Mouse (Mus musculus) limb, embryonic 12.5 days (tissue): ENCODE data around the gene Synj2. TPM values are rescaled to one million over a fixed set of nuclear protein-coding genes. Genes with fewer than 3 reads are reported as not detected.

Experiments
- ATAC-seq: fragments of 200-750 bp; cut with Nextera tagmentation; 2 replicates; pipeline ENCODE4 v1.8.0; 2017; ENCODE audit warnings: low read depth, moderate TSS enrichment; ENCODE audit not compliant: insufficient number of reproducible peaks, insufficient read depth, low FRiP score, low TSS enrichment
- H3K27ac ChIP-seq: fragments of 300-500 bp; sonication (generic); 2 replicates; pipeline ENCODE4 v1.5.1; 2016; ENCODE audit warnings: mild to moderate bottlenecking, moderate library complexity
- H3K27me3 ChIP-seq: fragments of 300-500 bp; sonication (generic); 2 replicates; pipeline ENCODE4 v1.6.1; 2016; ENCODE audit warnings: mild to moderate bottlenecking, moderate library complexity
- H3K36me3 ChIP-seq: fragments of 300-500 bp; sonication (generic); 2 replicates; pipeline ENCODE4 v1.6.1; 2016; ENCODE audit warnings: mild to moderate bottlenecking, moderate library complexity
- H3K4me1 ChIP-seq: fragments of 300-500 bp; sonication (generic); replicated peaks from 2 replicates; pipeline ENCODE4 v1.6.1; 2016
- H3K4me2 ChIP-seq: fragments of 300-500 bp; sonication (generic); 2 replicates; pipeline ENCODE4 v1.6.1; 2016; ENCODE audit warnings: mild to moderate bottlenecking, moderate library complexity
- H3K4me3 ChIP-seq: fragments of 300-500 bp; sonication (generic); replicated peaks from 2 replicates; pipeline ENCODE4 v1.5.1; 2016; ENCODE audit warnings: mild to moderate bottlenecking
- H3K9ac ChIP-seq: fragments of 300-500 bp; sonication (generic); replicated peaks from 2 replicates; pipeline ENCODE4 v1.6.1; 2016; ENCODE audit warnings: mild to moderate bottlenecking, moderate library complexity
- H3K9me3 ChIP-seq: fragments of 300-500 bp; sonication (generic); 2 replicates; pipeline ENCODE4 v1.6.1; 2016; ENCODE audit warnings: mild to moderate bottlenecking, moderate library complexity
- WGBS: fragments of 180-500 bp; shearing (Covaris S2); methylation state at CpG from one replicate; pipeline ENCODE4 v1.1.7; 2016; 5-methylcytosine and 5-hydroxymethylcytosine counted together
- polyA plus RNA-seq: library from polyadenylated mRNA; unstranded; fragments of >200 nt; fragmentation: Nextera tagmentation; extraction: Ambion mirVana; gene quantifications from 2 replicates; pipeline ENCODE4 v1.2.1, GENCODE M21; 2016

Synj2 gene
- polyA plus RNA-seq, 1 experiment from 2014 or later, result 1.2 TPM

- no peak overlapping the region for H3K27ac ChIP-seq
- H3K4me2 ChIP-seq, result no peak overlapping the region
- H3K36me3 ChIP-seq, result peaks cover 10% of the 10 kb centered on the region
- no peaks in the 10 kb centered on the region for H3K9me3 ChIP-seq
- H3K27me3 ChIP-seq, result peaks cover 47% of the 10 kb centered on the region
- 81% methylated on average over 14 of the region's 14 CpGs for WGBS
- no peak overlapping the region for H3K4me3 ChIP-seq
- peaks cover 10% of the 10 kb centered on the region for H3K4me1 ChIP-seq
- no peak for ATAC-seq
- no peak overlapping the region for H3K9ac ChIP-seq
These were observed 4.8 kb upstream of the Synj2 start for GRCm38 (mm10) chr17:5936276-5936675.

GRCm38 (mm10) chr17:5937441-5937840 lies 3.6 kb upstream of the Synj2 start:
- ATAC-seq, result no peak
- Histone ChIP-seq H3K4me2 (no peak overlapping the region), H3K4me3 (no peak overlapping the region), H3K9ac (no peak overlapping the region), H3K9me3 (no peaks in the 10 kb centered on the region), H3K27ac (no peak overlapping the region), H3K36me3 (peaks cover under 1% of the 10 kb centered on the region; the same call in 1 of the 2 replicates), H3K4me1 (peaks cover 18% of the 10 kb centered on the region), H3K27me3 (peaks cover 59% of the 10 kb centered on the region)
- 78% methylated on average over 2 of the region's 2 CpGs for WGBS

GRCm38 (mm10) chr17:5939871-5940270 lies 1.2 kb upstream of the Synj2 start:
- Histone ChIP-seq H3K36me3 (no peaks in the 10 kb centered on the region), H3K4me3 (no peak overlapping the region), H3K9ac (no peak overlapping the region), H3K4me1 (peaks cover 12% of the 10 kb centered on the region), H3K27ac (no peak overlapping the region), H3K4me2 (0 out of 2 replicates have a peak overlapping the region, but pooled peaks have one; percentile 78), H3K27me3 (peaks cover 64% of the 10 kb centered on the region), H3K9me3 (no peaks in the 10 kb centered on the region)
- no peak for ATAC-seq
- 54% methylated on average over 12 of the region's 12 CpGs for WGBS

GRCm38 (mm10) chr17:5940792-5941191 lies 288 bp upstream of the Synj2 start:
- no peaks in the 10 kb centered on the region for H3K36me3 ChIP-seq
- peaks cover 8% of the 10 kb centered on the region for H3K4me1 ChIP-seq
- ATAC-seq, result peak; percentile 81
- H3K9me3 ChIP-seq, result no peaks in the 10 kb centered on the region
- H3K9ac ChIP-seq, result peak overlapping the region; percentile 50; the same call in 1 of the 2 replicates
- no peak overlapping the region for H3K27ac ChIP-seq
- H3K4me3 ChIP-seq, result peak overlapping the region; percentile 61
- peaks cover 60% of the 10 kb centered on the region for H3K27me3 ChIP-seq
- H3K4me2 ChIP-seq, result peak overlapping the region; percentile 78
- 2% methylated on average over 31 of the region's 38 CpGs for WGBS

- peaks cover 8% of the 10 kb centered on the region for H3K4me1 ChIP-seq
- no peak for ATAC-seq
- H3K36me3 ChIP-seq, result no peaks in the 10 kb centered on the region
- 75% methylated on average over 3 of the region's 3 CpGs for WGBS
- 0 out of 2 replicates have a peak overlapping the region, but pooled peaks have one; percentile 61 for H3K4me3 ChIP-seq
- H3K4me2 ChIP-seq, result peak overlapping the region; percentile 78; the same call in 1 of the 2 replicates
- H3K9ac ChIP-seq, result no peak overlapping the region
- no peaks in the 10 kb centered on the region for H3K9me3 ChIP-seq
- H3K27ac ChIP-seq, result no peak overlapping the region
- H3K27me3 ChIP-seq, result peaks cover 54% of the 10 kb centered on the region
These were observed 1.1 kb downstream of the Synj2 start for GRCm38 (mm10) chr17:5942156-5942555.

GRCm38 (mm10) chr17:5943053-5943452 lies 2.0 kb downstream of the Synj2 start:
- no peak overlapping the region for H3K27ac ChIP-seq
- H3K4me1 ChIP-seq, result peaks cover 8% of the 10 kb centered on the region
- ATAC-seq, result no peak
- H3K36me3 ChIP-seq, result no peaks in the 10 kb centered on the region
- no peak overlapping the region for H3K4me3 ChIP-seq
- WGBS, result 82% methylated on average over 1 of the region's 1 CpGs
- H3K27me3 ChIP-seq, result peaks cover 47% of the 10 kb centered on the region
- no peak overlapping the region for H3K9ac ChIP-seq
- H3K9me3 ChIP-seq, result no peaks in the 10 kb centered on the region
- H3K4me2 ChIP-seq, result no peak overlapping the region

- no peaks in the 10 kb centered on the region for H3K36me3 ChIP-seq
- peaks cover 12% of the 10 kb centered on the region for H3K27me3 ChIP-seq
- H3K9me3 ChIP-seq, result no peaks in the 10 kb centered on the region
- H3K4me3 ChIP-seq, result no peak overlapping the region
- ATAC-seq, result no peak
- WGBS, result 79% methylated on average over 3 of the region's 3 CpGs
- H3K27ac ChIP-seq, result no peak overlapping the region
- no peak overlapping the region for H3K9ac ChIP-seq
- no peak overlapping the region for H3K4me2 ChIP-seq
- H3K4me1 ChIP-seq, result 0 out of 2 replicates have a peak, but pooled peaks cover 4% of the 10 kb centered on the region
These were observed 6.0 kb downstream of the Synj2 start for GRCm38 (mm10) chr17:5947039-5947438.

GRCm38 (mm10) chr17:5952455-5952854 lies 11.4 kb downstream of the Synj2 start:
- H3K27me3 ChIP-seq, result peaks cover 3% of the 10 kb centered on the region; the same call in 1 of the 2 replicates
- no peak overlapping the region for H3K4me3 ChIP-seq
- H3K4me1 ChIP-seq, result 0 out of 2 replicates have a peak, but pooled peaks cover 3% of the 10 kb centered on the region
- H3K36me3 ChIP-seq, result no peaks in the 10 kb centered on the region
- ATAC-seq, result no peak
- H3K9me3 ChIP-seq, result no peaks in the 10 kb centered on the region
- H3K9ac ChIP-seq, result no peak overlapping the region
- 84% methylated on average over 4 of the region's 4 CpGs for WGBS
- H3K27ac ChIP-seq, result no peak overlapping the region
- no peak overlapping the region for H3K4me2 ChIP-seq

GRCm38 (mm10) chr17:5956350-5957000 lies 15.4 kb downstream of the Synj2 start:
- Histone ChIP-seq H3K9ac (no peak overlapping the region), H3K4me3 (no peak overlapping the region), H3K27me3 (0 out of 2 replicates have a peak, but pooled peaks cover 5% of the 10 kb centered on the region), H3K4me1 (0 out of 2 replicates have a peak, but pooled peaks cover 7% of the 10 kb centered on the region), H3K9me3 (no peaks in the 10 kb centered on the region), H3K27ac (no peak overlapping the region), H3K36me3 (no peaks in the 10 kb centered on the region), H3K4me2 (no peak overlapping the region)
- WGBS, result 70% methylated on average over 2 of the region's 2 CpGs
- no peak for ATAC-seq

GRCm38 (mm10) chr17:5957097-5957496 lies 16.0 kb downstream of the Synj2 start:
- Histone ChIP-seq H3K36me3 (no peaks in the 10 kb centered on the region), H3K27me3 (0 out of 2 replicates have a peak, but pooled peaks cover 5% of the 10 kb centered on the region), H3K4me2 (no peak overlapping the region), H3K27ac (no peak overlapping the region), H3K4me3 (no peak overlapping the region), H3K9ac (no peak overlapping the region), H3K4me1 (0 out of 2 replicates have a peak, but pooled peaks cover 7% of the 10 kb centered on the region), H3K9me3 (0 out of 2 replicates have a peak, but pooled peaks cover 2% of the 10 kb centered on the region)
- WGBS, result 61% methylated on average over 3 of the region's 3 CpGs
- ATAC-seq, result no peak

- no peak overlapping the region for H3K4me3 ChIP-seq
- H3K4me1 ChIP-seq, result 0 out of 2 replicates have a peak, but pooled peaks cover 7% of the 10 kb centered on the region
- H3K9me3 ChIP-seq, result 0 out of 2 replicates have a peak, but pooled peaks cover 3% of the 10 kb centered on the region
- H3K27me3 ChIP-seq, result 0 out of 2 replicates have a peak, but pooled peaks cover 5% of the 10 kb centered on the region
- no peak overlapping the region for H3K9ac ChIP-seq
- H3K4me2 ChIP-seq, result no peak overlapping the region
- no peak overlapping the region for H3K27ac ChIP-seq
- WGBS, result 85% methylated on average over 5 of the region's 5 CpGs
- no peaks in the 10 kb centered on the region for H3K36me3 ChIP-seq
- ATAC-seq, result no peak
These were observed 17.1 kb downstream of the Synj2 start for GRCm38 (mm10) chr17:5958229-5958628.
